Mouse (Mus musculus) thymus, adult 2 months (tissue): ENCODE measurements around the gene Suclg2.

Source experiments
- CTCF ChIP-seq: fragments of 200-500 bp; IDR thresholded peaks from 2 replicates; pipeline ENCODE4 v1.5.1; 2012; ENCODE audit warnings: mild to moderate bottlenecking, control low read depth, low read length, moderate library complexity, borderline replicate concordance; ENCODE audit not compliant: control insufficient read depth, poor library complexity, insufficient read depth; ENCODE audit errors: extremely low read depth
- POLR2A ChIP-seq: fragments of 200-500 bp; IDR thresholded peaks from 2 replicates; pipeline ENCODE4 v1.6.1; 2012; ENCODE audit warnings: mild to moderate bottlenecking, low read length, control low read depth, moderate library complexity; ENCODE audit not compliant: control insufficient read depth, poor library complexity, insufficient read depth; ENCODE audit errors: extremely low read depth

DNA sequence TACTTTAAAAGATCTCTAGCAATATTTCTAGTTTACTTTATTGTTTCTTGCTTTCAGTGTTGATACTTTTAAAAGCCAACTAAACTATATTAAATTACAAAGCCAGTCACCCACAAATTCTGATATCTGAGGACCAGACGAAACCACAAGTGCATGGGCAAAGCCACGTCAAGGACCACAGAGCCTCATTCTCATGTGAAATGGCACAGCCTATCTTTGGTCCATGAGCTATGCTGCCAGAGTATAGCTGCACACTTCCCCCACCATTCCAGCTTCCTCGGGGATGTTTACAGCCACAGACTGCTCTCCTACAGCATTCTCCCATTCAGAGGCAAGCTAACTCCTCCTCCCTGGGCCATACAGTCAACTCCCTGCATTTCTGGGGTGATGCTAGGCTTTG lies 136.7 kb downstream of the Suclg2 start:
- TF ChIP-seq POLR2A (no peak), CTCF (no peak)
